Mouse (Mus musculus) hindbrain, embryonic 12.5 days (tissue): ENCODE measurements around the gene Pde4d. TPM values are rescaled to one million over a fixed set of nuclear protein-coding genes. Genes with fewer than 3 reads are reported as not detected.

Source experiments
- ATAC-seq: fragments of 200-750 bp; cut with Nextera tagmentation; 2 replicates; pipeline ENCODE4 v1.8.0; 2017; ENCODE audit warnings: moderate TSS enrichment; ENCODE audit not compliant: low FRiP score
- H3K27ac ChIP-seq: fragments of 300-500 bp; sonication (generic); 2 replicates; pipeline ENCODE4 v1.5.1; 2016; ENCODE audit warnings: mild to moderate bottlenecking
- H3K27me3 ChIP-seq: fragments of 300-500 bp; sonication (generic); 2 replicates; pipeline ENCODE4 v1.6.1; 2016; ENCODE audit warnings: mild to moderate bottlenecking
- H3K36me3 ChIP-seq: fragments of 300-500 bp; sonication (generic); 2 replicates; pipeline ENCODE4 v1.6.1; 2016; ENCODE audit warnings: mild to moderate bottlenecking
- H3K4me1 ChIP-seq: fragments of 300-500 bp; sonication (generic); 2 replicates; pipeline ENCODE4 v1.6.1; 2016
- H3K4me2 ChIP-seq: fragments of 300-500 bp; sonication (generic); replicated peaks from 2 replicates; pipeline ENCODE4 v1.6.1; 2016; ENCODE audit warnings: mild to moderate bottlenecking
- H3K4me3 ChIP-seq: fragments of 300-500 bp; sonication (generic); 2 replicates; pipeline ENCODE4 v1.5.1; 2016; ENCODE audit warnings: mild to moderate bottlenecking
- H3K9ac ChIP-seq: fragments of 300-500 bp; sonication (generic); 2 replicates; pipeline ENCODE4 v1.6.1; 2016; ENCODE audit warnings: mild to moderate bottlenecking, moderate library complexity
- H3K9me3 ChIP-seq: fragments of 300-500 bp; sonication (generic); replicated peaks from 2 replicates; pipeline ENCODE4 v1.6.1; 2016; ENCODE audit warnings: mild to moderate bottlenecking
- WGBS: fragments of 180-500 bp; shearing (Covaris S2); methylation state at CpG from one replicate; pipeline ENCODE4 v1.1.7; 2016; 5-methylcytosine and 5-hydroxymethylcytosine counted together
- polyA plus RNA-seq: library from polyadenylated mRNA; unstranded; fragments of >200 nt; fragmentation: Nextera tagmentation; extraction: Ambion mirVana; gene quantifications from 2 replicates; pipeline ENCODE4 v1.2.1, GENCODE M21; 2016

Gene Pde4d
- polyA plus RNA-seq, 1 experiment from 2014 or later: 20.6 TPM

GRCm38 (mm10) chr13:109655390-109655789 lies 1205.6 kb downstream of the Pde4d start:
- H3K9me3 ChIP-seq: no peaks in the 10 kb centered on the region
- no peak overlapping the region for H3K4me2 ChIP-seq
- ATAC-seq: no peak
- 59% methylated on average over 3 of the region's 3 CpGs for WGBS
- H3K27ac ChIP-seq: 0 out of 2 replicates have a peak overlapping the region, but pooled peaks have one; percentile 7
- H3K9ac ChIP-seq: no peak overlapping the region
- peaks cover 8% of the 10 kb centered on the region; the same call in 1 of the 2 replicates for H3K4me1 ChIP-seq
- no peak overlapping the region for H3K4me3 ChIP-seq
- H3K27me3 ChIP-seq: no peaks in the 10 kb centered on the region
- no peaks in the 10 kb centered on the region for H3K36me3 ChIP-seq

GRCm38 (mm10) chr13:109659103-109659502 lies 1209.4 kb downstream of the Pde4d start:
- ATAC-seq: no peak
- H3K4me1 ChIP-seq: 0 out of 2 replicates have a peak, but pooled peaks cover 7% of the 10 kb centered on the region
- no peaks in the 10 kb centered on the region for H3K27me3 ChIP-seq
- no peaks in the 10 kb centered on the region for H3K9me3 ChIP-seq
- H3K27ac ChIP-seq: no peak overlapping the region
- H3K4me3 ChIP-seq: no peak overlapping the region
- H3K36me3 ChIP-seq: no peaks in the 10 kb centered on the region
- WGBS: 83% methylated on average over 6 of the region's 6 CpGs
- no peak overlapping the region for H3K4me2 ChIP-seq
- no peak overlapping the region for H3K9ac ChIP-seq

- Histone ChIP-seq H3K4me3 (no peak overlapping the region), H3K9me3 (no peaks in the 10 kb centered on the region), H3K36me3 (no peaks in the 10 kb centered on the region), H3K27ac (no peak overlapping the region), H3K4me2 (no peak overlapping the region), H3K9ac (no peak overlapping the region), H3K4me1 (peaks cover 17% of the 10 kb centered on the region), H3K27me3 (no peaks in the 10 kb centered on the region)
- ATAC-seq: no peak
- WGBS: 90% methylated on average over 3 of the region's 3 CpGs
Observed at GRCm38 (mm10) chr13:109661345-109661744, 1211.6 kb downstream of the Pde4d start.

- ATAC-seq: no peak
- 67% methylated on average over 5 of the region's 5 CpGs for WGBS
- H3K9me3 ChIP-seq: no peaks in the 10 kb centered on the region
- no peak overlapping the region for H3K4me3 ChIP-seq
- no peak overlapping the region for H3K9ac ChIP-seq
- H3K27ac ChIP-seq: peak overlapping the region; percentile 4; the same call in 1 of the 2 replicates
- no peaks in the 10 kb centered on the region for H3K36me3 ChIP-seq
- H3K4me2 ChIP-seq: no peak overlapping the region
- H3K4me1 ChIP-seq: peaks cover 17% of the 10 kb centered on the region
- H3K27me3 ChIP-seq: no peaks in the 10 kb centered on the region
Observed at GRCm38 (mm10) chr13:109662099-109662498, 1212.4 kb downstream of the Pde4d start.

GRCm38 (mm10) chr13:109662731-109663130 lies 1213.0 kb downstream of the Pde4d start:
- no peaks in the 10 kb centered on the region for H3K27me3 ChIP-seq
- no peaks in the 10 kb centered on the region for H3K36me3 ChIP-seq
- H3K4me1 ChIP-seq: peaks cover 17% of the 10 kb centered on the region
- WGBS: 47% methylated on average over 3 of the region's 3 CpGs
- no peak for ATAC-seq
- H3K4me3 ChIP-seq: no peak overlapping the region
- 0 out of 2 replicates have a peak overlapping the region, but pooled peaks have one; percentile 4 for H3K27ac ChIP-seq
- H3K9me3 ChIP-seq: no peaks in the 10 kb centered on the region
- no peak overlapping the region for H3K4me2 ChIP-seq
- H3K9ac ChIP-seq: no peak overlapping the region

- Histone ChIP-seq H3K4me2 (no peak overlapping the region), H3K9me3 (no peaks in the 10 kb centered on the region), H3K27me3 (no peaks in the 10 kb centered on the region), H3K36me3 (no peaks in the 10 kb centered on the region), H3K9ac (no peak overlapping the region), H3K27ac (peak overlapping the region; percentile 64), H3K4me1 (peaks cover 17% of the 10 kb centered on the region), H3K4me3 (no peak overlapping the region)
- 49% methylated on average over 10 of the region's 10 CpGs for WGBS
- ATAC-seq: peak; percentile 82
Observed at GRCm38 (mm10) chr13:109664956-109665802, 1215.4 kb downstream of the Pde4d start.

- 86% methylated on average over 10 of the region's 10 CpGs for WGBS
- Histone ChIP-seq H3K4me3 (no peak overlapping the region), H3K27me3 (no peaks in the 10 kb centered on the region), H3K9ac (no peak overlapping the region), H3K27ac (peak overlapping the region; percentile 64), H3K4me1 (peaks cover 19% of the 10 kb centered on the region), H3K4me2 (no peak overlapping the region), H3K9me3 (no peaks in the 10 kb centered on the region), H3K36me3 (no peaks in the 10 kb centered on the region)
- ATAC-seq: no peak
Observed at GRCm38 (mm10) chr13:109665803-109666403, 1216.2 kb downstream of the Pde4d start.

GRCm38 (mm10) chr13:109669965-109670364 lies 1220.2 kb downstream of the Pde4d start:
- H3K27me3 ChIP-seq: no peaks in the 10 kb centered on the region
- H3K4me2 ChIP-seq: no peak overlapping the region
- no peaks in the 10 kb centered on the region for H3K36me3 ChIP-seq
- 74% methylated on average over 4 of the region's 4 CpGs for WGBS
- H3K9me3 ChIP-seq: no peaks in the 10 kb centered on the region
- no peak overlapping the region for H3K27ac ChIP-seq
- H3K9ac ChIP-seq: no peak overlapping the region
- H3K4me3 ChIP-seq: no peak overlapping the region
- ATAC-seq: no peak
- H3K4me1 ChIP-seq: peaks cover 14% of the 10 kb centered on the region

GRCm38 (mm10) chr13:109671589-109672347 lies 1222.0 kb downstream of the Pde4d start:
- Histone ChIP-seq H3K4me2 (no peak overlapping the region), H3K4me3 (no peak overlapping the region), H3K36me3 (no peaks in the 10 kb centered on the region), H3K9me3 (no peaks in the 10 kb centered on the region), H3K9ac (no peak overlapping the region), H3K27me3 (no peaks in the 10 kb centered on the region), H3K27ac (no peak overlapping the region), H3K4me1 (0 out of 2 replicates have a peak, but pooled peaks cover 2% of the 10 kb centered on the region)
- WGBS: 59% methylated on average over 8 of the region's 8 CpGs
- ATAC-seq: no peak

GRCm38 (mm10) chr13:109677047-109677446 lies 1227.3 kb downstream of the Pde4d start:
- no peak for ATAC-seq
- no peaks in the 10 kb centered on the region for H3K9me3 ChIP-seq
- no peaks in the 10 kb centered on the region for H3K27me3 ChIP-seq
- no peak overlapping the region for H3K9ac ChIP-seq
- no peak overlapping the region for H3K4me3 ChIP-seq
- no peaks in the 10 kb centered on the region for H3K4me1 ChIP-seq
- 53% methylated on average over 4 of the region's 4 CpGs for WGBS
- no peak overlapping the region for H3K4me2 ChIP-seq
- H3K36me3 ChIP-seq: no peaks in the 10 kb centered on the region
- H3K27ac ChIP-seq: no peak overlapping the region

GRCm38 (mm10) chr13:109677617-109678016 lies 1227.9 kb downstream of the Pde4d start:
- Histone ChIP-seq H3K27me3 (no peaks in the 10 kb centered on the region), H3K27ac (no peak overlapping the region), H3K9me3 (no peaks in the 10 kb centered on the region), H3K4me1 (no peaks in the 10 kb centered on the region), H3K4me3 (no peak overlapping the region), H3K36me3 (no peaks in the 10 kb centered on the region), H3K9ac (no peak overlapping the region), H3K4me2 (no peak overlapping the region)
- 94% methylated on average over 3 of the region's 3 CpGs for WGBS
- no peak for ATAC-seq

GRCm38 (mm10) chr13:109678991-109679390 lies 1229.2 kb downstream of the Pde4d start:
- H3K27ac ChIP-seq: no peak overlapping the region
- H3K9me3 ChIP-seq: no peaks in the 10 kb centered on the region
- H3K4me3 ChIP-seq: no peak overlapping the region
- ATAC-seq: no peak
- no peaks in the 10 kb centered on the region for H3K27me3 ChIP-seq
- WGBS: 86% methylated on average over 1 of the region's 1 CpGs
- H3K4me1 ChIP-seq: 0 out of 2 replicates have a peak, but pooled peaks cover 3% of the 10 kb centered on the region
- no peaks in the 10 kb centered on the region for H3K36me3 ChIP-seq
- no peak overlapping the region for H3K4me2 ChIP-seq
- H3K9ac ChIP-seq: no peak overlapping the region
